Mouse (Mus musculus): Measurements from ENCODE around the gene Ubxn10.

GRCm38 (mm10) chr4:138677579-138677978 is 59.4 kb downstream of the Ubxn10 start:
- TF ChIP-seq CTCF (IDR thresholded peaks at IDR 0.05; ENCODE audit: control insufficient read depth, insufficient read depth, insufficient read length) (no peak), USF1 (IDR thresholded peaks at IDR 0.05; ENCODE audit: low read depth) (no peak), MYOD1 (IDR thresholded peaks at IDR 0.05; ENCODE audit: control insufficient read depth, insufficient read length, low read depth) (no peak), MAX (IDR thresholded peaks at IDR 0.05) (no peak), MYOG (IDR thresholded peaks at IDR 0.05; ENCODE audit: control insufficient read depth, extremely low read depth, insufficient read length) (no peak)

Data from C2C12 (cell line).